Mouse (Mus musculus): ENCODE data around the gene Dhx32. TPM values are rescaled to one million over a fixed set of nuclear protein-coding genes. Genes with fewer than 3 reads are reported as not detected.

The Dhx32 gene
- total RNA-seq, 2 experiments from 2014 or later, result 41.6 to 45.1 TPM

DNA sequence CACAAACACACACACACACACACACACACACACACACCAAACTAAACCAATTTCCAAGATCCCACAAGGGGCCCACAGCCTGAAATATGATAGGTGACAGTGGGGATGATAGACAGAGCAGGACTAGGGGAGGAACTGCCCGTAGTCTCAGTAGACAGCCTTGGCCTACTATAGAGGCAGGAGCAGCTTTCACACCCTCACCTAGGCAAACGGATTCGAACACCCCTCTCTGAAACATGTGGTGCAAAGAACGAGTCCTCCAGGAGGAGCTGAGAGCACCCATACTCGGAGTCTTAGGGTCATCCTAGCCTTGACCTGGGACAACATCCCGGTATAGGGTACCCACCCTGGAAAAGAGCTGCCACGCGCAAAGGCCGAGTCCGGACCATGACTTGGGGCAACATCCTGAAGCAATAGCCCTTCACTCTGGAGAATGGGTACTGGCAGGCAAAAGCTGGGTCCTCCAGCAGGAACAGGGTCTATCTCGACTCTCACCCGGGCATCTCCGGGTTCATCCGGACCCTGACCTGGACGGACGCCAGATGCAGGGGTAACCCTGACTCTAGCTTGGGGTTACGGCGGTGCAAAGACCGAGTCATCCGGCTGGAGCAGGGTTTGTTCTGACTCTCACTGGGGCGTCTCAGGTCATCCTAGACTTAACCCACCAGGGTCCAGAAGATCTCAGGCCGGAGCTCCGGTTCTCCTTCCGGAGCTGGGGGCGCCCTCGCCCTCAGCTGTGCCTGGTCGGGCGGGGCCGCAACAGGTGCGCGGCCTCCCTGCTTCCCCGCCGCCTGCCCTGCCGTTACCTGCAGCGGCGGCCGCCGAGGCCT lies 6.5 kb downstream of the Dhx32 start:
- DNase-seq (ENCODE audit: low spot score in 2 of 2), result peak; percentile 36 to 37

DNA sequence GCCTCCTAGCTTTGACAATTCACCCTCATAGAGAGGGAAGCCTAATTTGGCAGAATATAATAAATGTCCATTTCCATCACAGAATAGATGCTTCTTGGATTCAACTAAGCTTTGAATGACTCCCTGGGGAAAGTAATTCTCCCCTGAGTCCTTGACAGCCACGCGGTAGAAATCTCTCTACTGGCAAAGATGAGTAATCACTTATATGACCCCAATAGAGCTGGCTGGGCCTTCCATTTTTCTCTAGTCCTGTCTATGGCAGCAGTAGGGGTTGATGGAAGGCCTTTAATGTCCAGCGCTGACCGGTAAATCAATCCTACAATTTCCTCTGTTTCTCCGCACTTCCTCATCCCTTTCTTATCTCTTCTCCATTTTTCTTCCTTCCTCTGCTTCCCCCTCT lies 7.3 kb downstream of the Dhx32 start:
- DNase-seq (ENCODE audit: low spot score in 2 of 2), result no peak

DNA sequence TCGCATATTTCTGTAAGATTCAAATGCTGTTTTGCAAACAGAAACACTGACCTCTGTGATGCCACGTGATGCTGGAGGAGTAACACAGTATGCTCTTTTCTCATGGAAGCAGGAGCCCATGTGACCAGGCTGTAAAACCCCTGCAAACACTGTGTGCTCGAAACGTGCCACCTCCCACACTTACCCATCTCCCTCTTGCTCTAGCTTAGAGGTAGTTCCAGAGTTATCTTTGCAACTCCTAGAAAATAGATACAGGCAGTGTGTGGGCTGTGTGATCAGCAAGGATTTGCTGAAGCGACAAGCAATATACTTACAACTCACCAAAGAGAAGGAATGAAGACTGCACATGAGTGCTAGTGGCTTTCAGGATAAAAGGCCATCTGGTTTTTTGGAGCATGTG lies 14.0 kb downstream of the Dhx32 start:
- DNase-seq (ENCODE audit: low spot score in 2 of 2), result no peak

DNA sequence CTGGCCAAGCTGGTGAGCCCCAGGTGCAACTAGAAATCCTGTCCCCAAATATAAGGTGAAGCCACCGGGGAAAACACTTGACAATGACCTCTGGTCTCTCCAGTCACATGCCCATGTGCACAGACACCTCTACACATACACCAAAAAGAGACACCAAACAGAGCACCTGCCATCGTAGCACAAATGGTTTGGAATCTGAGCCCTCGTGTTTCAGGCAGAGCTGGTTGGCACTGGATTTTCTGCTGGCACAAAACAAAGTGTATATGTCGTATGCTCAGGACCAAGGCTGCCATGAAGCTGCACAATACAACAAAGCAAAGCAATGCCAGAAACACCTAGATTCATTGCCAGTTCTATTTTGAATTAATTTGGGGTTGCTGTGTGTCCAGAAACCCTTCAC lies 14.5 kb downstream of the Dhx32 start:
- no peak for DNase-seq (ENCODE audit: low spot score in 2 of 2)

DNA sequence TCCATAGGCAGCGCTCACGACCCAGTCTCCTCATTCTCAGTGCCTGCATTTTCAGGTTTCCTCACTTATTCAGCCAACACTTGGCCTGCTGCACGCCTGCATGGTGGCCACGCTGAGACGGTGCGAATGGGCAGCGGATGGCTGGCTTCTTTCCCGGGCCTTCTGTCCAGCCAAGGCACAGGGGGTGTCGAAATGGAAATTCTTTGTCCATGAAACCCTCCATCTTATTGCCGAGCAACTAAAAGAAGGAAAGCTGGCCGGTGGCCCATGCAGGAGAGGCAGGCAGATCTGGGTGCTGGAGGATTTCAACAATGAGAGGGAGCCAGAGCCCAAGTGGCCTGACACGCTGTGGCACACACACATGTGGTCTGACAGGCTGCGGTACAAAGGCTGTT lies 16.7 kb downstream of the Dhx32 start:
- peak in 1 of 2 experiments; percentile 63 for DNase-seq (ENCODE audit: low spot score in 2 of 2)

DNA sequence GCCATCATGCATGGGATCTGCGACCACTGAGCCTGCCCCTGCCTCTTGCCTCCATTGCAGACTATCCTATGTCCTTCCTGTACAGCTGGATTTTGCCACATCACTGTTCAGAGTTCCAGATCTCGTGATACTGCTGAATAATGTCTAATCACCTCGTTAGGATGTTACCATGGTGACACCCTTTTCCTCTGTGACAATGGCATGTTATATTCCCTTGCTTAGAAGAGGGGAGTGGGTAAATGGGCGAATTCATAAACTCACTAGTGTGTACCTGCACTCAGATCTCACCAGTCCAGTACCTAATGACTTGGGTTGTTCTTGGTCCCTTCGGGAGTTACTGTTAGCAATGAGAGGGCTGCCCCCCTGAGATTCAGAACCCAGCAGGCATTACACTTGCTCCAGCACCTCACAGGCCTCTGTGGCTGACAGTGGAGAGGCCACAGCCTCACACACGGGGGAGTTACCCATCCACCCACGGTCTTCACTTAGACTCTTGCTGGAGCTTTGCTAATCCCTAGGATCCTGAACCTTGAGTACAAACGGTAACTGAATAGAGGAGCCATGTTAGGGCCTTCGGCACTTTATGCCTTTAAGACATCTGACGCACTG lies 17.2 kb downstream of the Dhx32 start:
- no peak for DNase-seq (ENCODE audit: low spot score in 2 of 2)

DNA sequence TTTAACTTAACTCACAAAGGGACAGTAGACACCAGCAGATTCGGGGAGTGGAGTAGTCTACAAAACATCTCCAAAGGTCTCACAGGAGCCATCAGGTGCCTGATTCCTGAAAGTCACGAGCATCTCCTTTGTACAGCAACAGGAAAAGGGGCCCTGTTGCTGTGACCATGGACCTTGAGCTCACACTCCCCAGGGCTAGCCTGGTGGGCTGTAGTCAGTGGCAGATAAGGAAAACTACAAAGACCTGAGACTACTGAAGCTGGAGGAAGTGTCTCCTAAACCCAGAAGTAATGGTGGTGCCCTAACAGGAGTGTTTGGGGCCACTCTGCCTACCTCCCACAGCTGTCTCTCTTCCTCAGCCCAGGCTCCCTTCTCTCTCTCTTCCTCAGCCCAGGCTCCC lies 18.1 kb downstream of the Dhx32 start:
- no peak for DNase-seq (ENCODE audit: low spot score in 2 of 2)

DNA sequence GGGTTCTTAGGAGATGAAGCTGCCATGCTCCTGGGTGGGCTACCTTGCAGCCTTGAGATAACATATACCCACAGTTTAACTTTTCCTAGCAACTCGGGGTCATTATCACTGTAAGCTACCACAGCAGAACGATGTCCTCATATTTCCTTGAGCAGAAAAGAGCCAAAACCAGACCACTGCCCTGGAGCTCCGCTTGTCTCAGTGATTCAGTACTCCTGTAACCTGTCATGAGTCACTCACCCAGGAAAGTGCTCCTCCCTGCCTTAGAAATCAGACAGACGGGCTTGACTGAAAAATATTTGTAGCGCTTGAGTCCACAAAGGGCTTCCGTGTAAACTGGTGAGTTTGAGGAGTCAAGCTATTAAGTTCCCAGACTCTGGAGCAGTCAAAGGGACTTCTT lies 19.8 kb downstream of the Dhx32 start:
- no peak for DNase-seq (ENCODE audit: low spot score in 2 of 2)

DNA sequence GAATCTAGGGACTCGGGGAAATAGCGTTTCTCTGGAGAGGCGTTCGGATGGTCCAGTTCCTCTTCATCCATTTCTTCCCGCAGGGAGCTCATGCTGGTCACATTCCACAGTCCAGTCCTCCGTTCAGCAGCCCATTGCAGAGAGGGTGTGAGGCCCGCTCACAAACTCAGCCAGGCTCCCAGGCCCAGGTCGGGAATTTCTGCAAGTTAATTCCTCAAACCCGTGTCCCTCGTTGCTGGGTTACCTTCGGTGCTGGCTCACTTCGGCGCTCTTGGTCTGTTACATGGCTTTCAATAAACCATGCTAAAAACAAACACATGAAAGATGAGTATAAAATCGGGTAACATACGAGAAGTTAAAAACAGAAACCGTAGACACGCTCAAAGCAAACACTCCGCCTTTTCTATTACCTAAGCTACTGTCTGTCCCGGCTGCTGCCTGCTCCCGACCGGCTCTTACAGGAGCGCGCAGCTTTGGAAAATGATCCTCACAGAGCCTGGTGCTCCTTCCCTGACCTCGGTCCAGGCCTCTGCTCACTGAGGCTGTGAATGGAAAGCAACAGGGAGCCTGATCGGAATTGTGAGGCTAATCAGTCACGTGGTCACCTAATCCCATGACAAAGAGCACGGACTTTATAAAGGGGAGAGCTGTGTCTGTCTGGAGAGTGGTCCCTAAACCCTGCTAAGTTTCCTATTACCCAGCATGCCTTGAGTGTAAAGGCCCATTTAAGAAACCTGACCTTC lies 22.7 kb downstream of the Dhx32 start:
- no peak for DNase-seq (ENCODE audit: low spot score in 2 of 2)

DNA sequence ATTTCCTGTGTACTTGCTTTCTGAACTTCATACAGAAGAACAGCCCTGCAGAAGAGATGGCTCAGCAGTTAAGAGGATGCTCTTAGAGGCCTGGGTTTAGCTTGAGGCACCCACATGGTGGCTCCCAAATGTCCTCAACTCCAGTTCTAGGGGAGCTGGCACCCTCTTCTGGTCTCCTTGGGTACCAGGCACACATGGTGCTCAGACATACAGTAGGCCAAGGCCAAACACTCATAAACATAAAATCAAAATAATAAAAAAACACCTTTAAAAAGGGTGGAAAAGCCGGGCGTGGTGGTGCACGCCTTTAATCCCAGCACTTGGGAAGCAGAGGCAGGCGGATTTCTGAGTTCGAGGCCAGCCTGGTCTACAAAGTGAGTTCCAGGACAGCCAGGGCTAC lies 23.8 kb downstream of the Dhx32 start:
- DNase-seq (ENCODE audit: low spot score in 2 of 2), result no peak

DNA sequence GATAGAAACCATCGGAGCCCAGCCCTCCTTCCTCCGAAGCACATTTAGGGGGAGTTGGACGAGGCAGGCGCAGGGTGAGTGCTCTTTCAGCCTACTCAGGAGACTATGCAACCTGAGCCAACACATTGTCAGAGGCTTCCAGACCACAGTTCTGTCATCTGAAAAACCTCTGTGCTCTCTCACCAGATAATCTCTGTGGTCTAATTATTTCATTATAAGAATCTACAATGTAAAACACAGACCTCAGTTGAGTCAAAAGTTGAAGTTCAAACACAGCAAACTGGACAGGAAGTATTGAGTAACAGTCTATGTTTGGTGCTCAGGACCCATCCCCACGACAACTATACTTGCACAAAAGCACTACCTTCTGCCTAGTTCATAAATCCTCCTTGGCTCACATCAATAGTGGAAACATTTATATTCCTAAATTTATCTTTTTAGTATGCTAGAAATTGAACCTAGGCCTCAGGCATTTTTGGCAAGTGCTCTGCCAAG lies 24.5 kb downstream of the Dhx32 start:
- DNase-seq (ENCODE audit: low spot score in 2 of 2), result no peak

DNA sequence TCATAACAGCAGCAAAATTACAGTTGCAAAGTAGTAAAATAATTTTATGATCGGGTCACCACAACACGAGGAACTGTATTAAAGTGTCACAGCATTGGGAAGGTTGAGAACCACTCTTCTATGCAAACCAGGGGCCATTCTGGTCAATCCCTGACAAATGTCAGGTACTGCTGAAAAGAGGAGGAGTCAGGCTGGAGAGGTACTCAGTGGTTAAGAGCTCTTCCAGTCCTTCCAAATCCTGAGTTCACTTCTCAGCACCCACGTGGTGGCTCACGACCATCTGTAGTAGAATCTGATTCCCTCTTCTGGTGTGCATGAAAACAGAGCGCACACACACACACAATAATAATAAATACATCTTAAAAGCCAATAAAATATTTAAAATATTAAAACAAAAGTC lies 31.4 kb downstream of the Dhx32 start:
- no peak for DNase-seq (ENCODE audit: low spot score in 2 of 2)

DNA sequence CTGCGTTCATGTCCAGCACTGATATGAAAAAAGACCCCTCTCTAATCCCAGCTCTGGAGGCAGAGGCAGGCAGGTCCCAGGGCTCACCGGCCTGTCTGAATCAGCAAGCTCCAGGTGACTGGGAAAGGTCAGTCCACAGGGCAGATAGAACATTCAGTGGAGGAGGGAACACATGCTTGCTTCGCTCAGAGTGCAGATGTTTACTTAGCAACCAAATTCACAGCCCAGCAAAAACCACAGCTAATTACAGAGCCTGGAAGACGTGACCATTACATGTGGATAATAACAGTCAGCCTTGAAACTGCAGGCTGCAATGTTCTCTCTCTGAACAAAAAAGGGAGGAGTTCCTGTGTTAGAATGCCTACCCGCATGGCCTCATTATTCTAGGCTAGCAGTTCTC lies 31.9 kb downstream of the Dhx32 start:
- DNase-seq (ENCODE audit: low spot score in 2 of 2), result no peak

DNA sequence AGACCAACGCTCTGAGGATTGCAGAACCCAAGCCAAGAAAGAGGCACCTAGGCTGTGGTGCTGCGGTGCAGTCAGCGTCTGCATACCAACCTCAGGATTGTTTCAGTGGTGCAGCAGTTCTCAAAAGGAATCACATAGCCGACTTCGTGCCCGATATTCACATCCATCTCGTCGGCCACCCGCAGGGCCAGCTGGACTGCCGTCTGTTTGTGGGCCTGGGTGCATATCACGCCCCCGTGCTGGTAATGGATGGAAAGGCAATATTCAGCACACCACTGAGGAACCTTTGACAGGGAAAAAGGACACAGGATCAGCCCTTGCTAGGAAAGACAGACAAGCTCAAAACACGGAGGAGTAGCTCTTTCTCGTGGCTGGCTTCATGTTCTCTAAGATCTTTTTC lies 33.8 kb downstream of the Dhx32 start:
- DNase-seq (ENCODE audit: low spot score in 2 of 2), result no peak

DNA sequence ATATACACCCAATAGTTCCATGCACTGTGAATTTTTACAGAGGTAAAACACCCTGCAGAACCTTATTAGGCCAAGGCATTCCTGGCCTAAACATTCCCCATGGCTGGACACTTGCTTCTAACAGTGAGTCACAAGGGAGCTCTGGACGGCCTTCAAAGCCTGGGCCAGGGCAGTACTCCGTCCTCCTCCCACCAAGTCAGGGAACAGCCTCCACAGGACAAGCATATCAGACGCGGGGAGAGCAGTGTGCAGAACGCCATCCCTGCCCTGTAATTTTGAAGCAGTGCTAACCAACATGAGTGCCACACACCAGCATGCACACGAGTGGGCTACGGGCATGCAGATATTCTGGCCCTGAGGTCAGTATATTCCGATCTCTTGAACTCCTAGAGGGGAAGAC lies 35.2 kb downstream of the Dhx32 start:
- no peak for DNase-seq (ENCODE audit: low spot score in 2 of 2)

DNA sequence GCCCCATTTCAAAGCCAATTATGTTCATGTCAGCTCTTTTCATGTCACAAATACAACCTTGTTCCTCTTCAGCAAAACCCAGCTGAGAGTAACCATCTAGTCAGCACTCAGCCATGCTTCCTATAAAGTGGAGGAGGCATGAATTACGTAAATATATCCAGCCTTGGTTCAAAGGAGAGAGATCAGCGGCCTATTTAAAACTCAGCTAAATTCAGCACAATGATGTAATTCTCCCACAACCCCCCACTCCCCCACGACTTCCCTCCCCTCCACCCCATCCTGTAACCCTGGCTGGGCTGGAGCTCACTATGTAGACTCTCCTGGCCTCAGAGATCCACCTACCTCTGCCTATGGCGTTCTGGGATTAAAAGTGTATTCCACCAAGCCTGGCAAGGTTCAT lies 37.8 kb downstream of the Dhx32 start:
- DNase-seq (ENCODE audit: low spot score in 2 of 2), result no peak

DNA sequence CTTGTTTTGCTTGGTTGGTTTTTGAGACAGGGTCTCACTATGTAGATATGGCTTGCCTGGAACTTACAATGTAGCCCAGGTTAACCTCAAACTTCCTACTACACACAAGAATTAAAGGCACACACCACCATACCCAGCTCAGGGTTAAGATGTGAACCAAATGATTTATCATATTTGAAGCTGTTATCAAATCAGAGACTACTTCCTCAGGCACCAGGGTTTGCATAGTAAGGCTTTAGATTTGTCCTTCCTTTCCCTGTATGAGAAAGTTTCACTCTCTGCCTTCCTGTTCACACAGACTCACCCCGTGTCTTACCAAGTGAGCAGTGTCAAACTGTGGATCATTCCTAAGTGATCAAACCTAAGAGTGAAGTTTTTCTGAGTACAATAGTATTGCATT lies 38.3 kb downstream of the Dhx32 start:
- no peak for DNase-seq (ENCODE audit: low spot score in 2 of 2)

DNA sequence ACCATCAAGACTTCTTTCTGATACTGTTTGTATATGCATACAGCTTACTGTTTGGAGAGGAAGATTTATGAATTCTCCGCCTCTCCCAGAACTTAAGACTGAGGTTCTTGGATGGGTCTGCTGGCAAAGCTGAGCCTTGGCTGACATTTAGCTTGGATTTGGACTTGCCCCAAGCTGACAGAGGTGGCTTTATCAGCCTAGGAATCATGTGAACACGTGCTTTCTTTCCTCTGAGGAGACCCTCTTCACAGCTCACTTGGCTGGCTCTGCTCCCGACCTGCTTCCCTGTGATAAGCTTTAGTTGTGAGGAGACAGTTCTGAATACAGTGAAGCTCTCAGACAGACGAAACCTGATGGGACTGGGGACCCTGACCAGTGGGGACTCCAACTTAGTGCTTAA lies 38.9 kb downstream of the Dhx32 start:
- DNase-seq (ENCODE audit: low spot score in 2 of 2), result no peak

DNA sequence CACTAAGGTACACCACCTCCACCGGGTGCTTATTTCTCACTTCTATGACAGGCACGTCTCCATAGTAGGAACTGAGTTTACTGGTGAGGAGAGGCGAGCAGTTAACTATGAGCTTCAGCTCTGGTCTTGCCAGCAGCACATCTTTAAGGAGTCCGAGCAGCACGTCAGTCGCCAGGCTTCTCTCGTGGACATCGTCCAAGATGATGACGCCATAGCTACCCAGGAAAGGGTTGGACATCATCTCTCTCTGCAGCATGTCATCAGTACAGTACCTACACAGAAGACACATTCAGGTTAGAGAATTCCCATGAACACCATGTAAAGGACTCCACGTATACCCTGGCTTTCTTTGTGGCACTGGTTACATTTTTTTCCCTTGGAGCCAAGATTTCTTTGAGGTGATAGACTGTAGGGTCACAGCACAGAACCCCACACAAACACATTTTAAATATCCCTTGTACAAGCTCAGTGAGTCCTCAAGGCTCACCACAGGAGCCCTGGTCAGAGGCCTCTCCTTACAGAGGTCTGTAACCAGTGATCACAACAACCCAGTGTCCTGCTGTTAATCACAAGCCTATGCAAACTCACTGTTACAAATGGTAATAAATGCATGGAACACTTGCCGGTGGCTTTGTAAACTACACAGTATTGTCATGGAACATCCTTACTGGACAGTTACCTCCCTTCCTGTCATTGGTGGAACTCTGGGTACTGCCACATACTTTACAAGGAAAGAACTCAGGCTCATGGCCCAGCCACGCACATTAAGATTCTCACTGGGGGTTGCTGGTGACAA lies 39.8 kb downstream of the Dhx32 start:
- no peak for DNase-seq (ENCODE audit: low spot score in 2 of 2)

DNA sequence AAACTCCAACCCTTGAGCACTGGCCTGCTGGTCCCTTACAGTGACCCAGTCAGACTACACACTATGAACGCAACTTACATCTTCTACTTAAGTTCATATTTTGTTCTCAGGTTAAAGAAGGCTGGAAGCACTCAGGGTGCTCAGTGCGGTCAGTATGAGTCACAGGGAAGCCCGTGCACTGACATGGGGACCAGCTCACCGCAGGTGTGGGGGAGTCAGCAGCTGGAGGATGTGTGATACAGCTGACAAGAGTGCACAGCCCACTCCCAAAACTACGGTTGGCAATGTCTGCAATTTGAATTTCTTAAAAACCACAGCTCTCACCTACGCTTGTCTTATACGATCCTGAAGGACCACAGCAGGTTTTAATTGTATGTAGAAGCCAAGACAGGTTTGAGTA lies 42.0 kb downstream of the Dhx32 start:
- no peak for DNase-seq (ENCODE audit: low spot score in 2 of 2)

DNA sequence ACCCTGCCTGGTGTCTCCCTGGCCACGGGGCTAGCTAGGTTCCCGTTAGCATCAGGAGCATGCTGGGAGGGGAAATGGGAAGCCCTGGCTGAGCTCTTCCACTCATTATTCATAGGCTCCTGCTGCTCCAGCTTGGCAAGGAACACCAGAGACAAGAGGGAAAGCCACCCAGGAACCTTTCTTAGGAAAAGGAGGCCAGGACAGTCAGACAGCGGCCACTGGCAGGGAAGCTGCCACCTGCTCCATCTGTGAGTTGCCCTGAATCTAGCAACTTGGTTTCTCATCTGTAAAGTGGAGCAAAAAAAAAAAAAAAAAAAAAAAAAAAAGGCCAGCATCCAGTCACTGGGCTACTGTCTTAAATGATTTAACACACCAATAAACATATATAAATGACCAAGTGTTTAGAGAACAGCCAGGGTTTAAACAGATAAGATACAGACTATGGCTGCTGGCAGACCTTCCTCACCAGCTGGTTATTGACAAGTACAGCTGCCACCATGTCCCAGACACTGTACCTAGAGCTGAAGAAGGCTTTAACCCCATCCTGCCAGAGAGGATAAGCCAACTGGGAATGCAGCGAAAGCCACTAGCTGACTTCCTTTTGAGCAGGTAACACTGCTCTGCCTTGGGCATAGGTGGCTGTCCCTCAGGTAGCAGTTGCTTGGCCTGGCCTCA lies 50.4 kb downstream of the Dhx32 start:
- DNase-seq (ENCODE audit: low spot score in 2 of 2), result no peak
